Mouse (Mus musculus): Measurements from ENCODE around the gene Lrsam1. TPM values are rescaled to one million over a fixed set of nuclear protein-coding genes. Genes with fewer than 3 reads are reported as not detected.

Gene Lrsam1
- polyA plus RNA-seq, 1 experiment from 2014 or later = 4.3 TPM

GRCm38 (mm10) chr2:32974216-32974615, 12.8 kb upstream of the Lrsam1 start:
- Histone ChIP-seq H3K36me3 (ENCODE audit: control insufficient read depth, insufficient read depth) (peaks cover 25% of the 10 kb centered on the region), H3K4me2 (replicated peaks; ENCODE audit: low read depth) (no peak overlapping the region), H3K4me3 (ENCODE audit: low read depth, low read length) (no peak overlapping the region), H3K4me1 (replicated peaks; ENCODE audit: control insufficient read depth, insufficient read depth, low read length) (no peaks in the 10 kb centered on the region), H3K9ac (ENCODE audit: low read depth, low read length) (no peak overlapping the region), H3K9me3 (ENCODE audit: control insufficient read depth) (no peaks in the 10 kb centered on the region), H3K27me3 (replicated peaks; ENCODE audit: control insufficient read depth, insufficient read depth, low read length) (no peaks in the 10 kb centered on the region), H3K27ac (ENCODE audit: low read depth, low read length) (no peak overlapping the region)
- TF ChIP-seq CTCF (IDR thresholded peaks at IDR 0.05; ENCODE audit: low read depth) = no peak
- no peak for ATAC-seq
- WGBS = 88% methylated on average over 8 of the region's 8 CpGs

- no peak overlapping the region for H3K9ac ChIP-seq (ENCODE audit: low read depth, low read length)
- H3K4me1 ChIP-seq (replicated peaks; ENCODE audit: control insufficient read depth, insufficient read depth, low read length) = peaks cover 8% of the 10 kb centered on the region; the same call in 1 of the 2 replicates
- H3K4me3 ChIP-seq (ENCODE audit: low read depth, low read length) = no peak overlapping the region
- ATAC-seq = no peak
- peaks cover 20% of the 10 kb centered on the region for H3K36me3 ChIP-seq (ENCODE audit: control insufficient read depth, insufficient read depth)
- no peak overlapping the region for H3K27ac ChIP-seq (ENCODE audit: low read depth, low read length)
- TF ChIP-seq CTCF (IDR thresholded peaks at IDR 0.05; ENCODE audit: low read depth) = no peak
- no peaks in the 10 kb centered on the region for H3K27me3 ChIP-seq (replicated peaks; ENCODE audit: control insufficient read depth, insufficient read depth, low read length)
- 62% methylated on average over 9 of the region's 9 CpGs for WGBS
- H3K9me3 ChIP-seq (ENCODE audit: control insufficient read depth) = no peaks in the 10 kb centered on the region
- H3K4me2 ChIP-seq (replicated peaks; ENCODE audit: low read depth) = no peak overlapping the region
Measured at GRCm38 (mm10) chr2:32971235-32971634, 9.8 kb upstream of the Lrsam1 start.

DNA sequence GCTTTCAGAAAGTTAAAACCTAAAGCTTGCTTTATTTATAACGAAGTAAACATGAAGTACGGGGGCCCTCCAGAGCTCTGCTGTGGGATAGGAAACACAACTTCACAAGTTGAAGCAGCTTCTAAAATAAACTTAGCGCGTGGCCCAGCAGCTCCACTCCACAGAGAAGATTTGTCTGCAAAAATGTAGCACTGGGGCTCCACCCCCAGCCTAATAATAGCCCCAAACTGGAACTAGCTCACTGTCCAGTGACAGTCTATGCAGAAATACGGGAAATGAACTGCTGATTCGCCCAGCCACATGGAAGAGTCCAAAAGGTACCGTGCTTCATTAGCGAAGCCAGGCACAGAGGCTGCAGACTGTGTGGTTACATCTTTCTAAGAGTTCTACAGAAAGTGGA, 7.9 kb upstream of the Lrsam1 start:
- H3K9me3 ChIP-seq (ENCODE audit: control insufficient read depth) = no peaks in the 10 kb centered on the region
- no peak for ATAC-seq
- H3K36me3 ChIP-seq (ENCODE audit: control insufficient read depth, insufficient read depth) = peaks cover 19% of the 10 kb centered on the region
- no peaks in the 10 kb centered on the region for H3K27me3 ChIP-seq (replicated peaks; ENCODE audit: control insufficient read depth, insufficient read depth, low read length)
- H3K4me3 ChIP-seq (ENCODE audit: low read depth, low read length) = no peak overlapping the region
- H3K27ac ChIP-seq (ENCODE audit: low read depth, low read length) = no peak overlapping the region
- WGBS = 74% methylated on average over 8 of the region's 8 CpGs
- no peak overlapping the region for H3K4me2 ChIP-seq (replicated peaks; ENCODE audit: low read depth)
- H3K4me1 ChIP-seq (replicated peaks; ENCODE audit: control insufficient read depth, insufficient read depth, low read length) = peaks cover 8% of the 10 kb centered on the region; the same call in 1 of the 2 replicates
- no peak overlapping the region for H3K9ac ChIP-seq (ENCODE audit: low read depth, low read length)
- no peak for TF ChIP-seq CTCF (IDR thresholded peaks at IDR 0.05; ENCODE audit: low read depth)

DNA sequence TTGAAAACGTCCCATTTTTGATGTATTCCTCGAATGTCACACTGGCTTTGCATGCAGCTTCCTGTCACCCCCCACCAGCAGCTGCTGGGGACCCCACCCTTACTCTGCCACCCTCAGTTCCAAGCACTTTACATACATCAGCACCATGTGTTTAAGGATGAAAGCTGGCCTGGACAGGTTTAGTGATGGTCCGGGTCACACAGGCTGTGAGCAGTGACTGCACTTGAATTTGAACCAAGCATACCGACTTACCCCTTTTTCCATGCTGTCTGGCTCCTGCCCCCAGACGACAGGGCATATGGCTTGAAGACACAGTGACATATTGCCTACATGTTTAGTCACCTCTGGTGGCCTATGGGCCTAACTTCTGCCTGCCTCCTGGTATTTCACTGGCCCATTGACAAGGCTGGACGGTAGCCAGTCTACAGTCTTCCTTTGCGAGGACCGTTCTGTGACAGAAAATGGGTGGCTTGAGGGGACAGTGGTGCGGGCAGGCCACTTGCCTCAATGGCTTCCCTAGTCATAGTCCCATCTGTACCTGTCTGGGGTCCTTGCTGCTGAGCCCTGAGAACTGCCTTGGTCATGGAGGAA, 6.7 kb upstream of the Lrsam1 start:
- no peak for TF ChIP-seq CTCF (IDR thresholded peaks at IDR 0.05; ENCODE audit: low read depth)
- no peak overlapping the region for H3K9ac ChIP-seq (ENCODE audit: low read depth, low read length)
- no peaks in the 10 kb centered on the region for H3K9me3 ChIP-seq (ENCODE audit: control insufficient read depth)
- peaks cover 8% of the 10 kb centered on the region; the same call in 1 of the 2 replicates for H3K4me1 ChIP-seq (replicated peaks; ENCODE audit: control insufficient read depth, insufficient read depth, low read length)
- no peak overlapping the region for H3K4me2 ChIP-seq (replicated peaks; ENCODE audit: low read depth)
- 85% methylated on average over 9 of the region's 9 CpGs for WGBS
- H3K27ac ChIP-seq (ENCODE audit: low read depth, low read length) = no peak overlapping the region
- no peak for ATAC-seq
- H3K27me3 ChIP-seq (replicated peaks; ENCODE audit: control insufficient read depth, insufficient read depth, low read length) = no peaks in the 10 kb centered on the region
- no peak overlapping the region for H3K4me3 ChIP-seq (ENCODE audit: low read depth, low read length)
- H3K36me3 ChIP-seq (ENCODE audit: control insufficient read depth, insufficient read depth) = peaks cover 19% of the 10 kb centered on the region

GRCm38 (mm10) chr2:32966689-32967631, 5.5 kb upstream of the Lrsam1 start:
- peak; percentile 85 for TF ChIP-seq CTCF (IDR thresholded peaks at IDR 0.05; ENCODE audit: low read depth)
- Histone ChIP-seq H3K27ac (ENCODE audit: low read depth, low read length) (peak overlapping the region; percentile 97), H3K4me2 (replicated peaks; ENCODE audit: low read depth) (peak overlapping the region; percentile 94), H3K36me3 (ENCODE audit: control insufficient read depth, insufficient read depth) (peaks cover 20% of the 10 kb centered on the region), H3K27me3 (replicated peaks; ENCODE audit: control insufficient read depth, insufficient read depth, low read length) (no peaks in the 10 kb centered on the region), H3K4me3 (ENCODE audit: low read depth, low read length) (peak overlapping the region; percentile 51), H3K4me1 (replicated peaks; ENCODE audit: control insufficient read depth, insufficient read depth, low read length) (peaks cover 8% of the 10 kb centered on the region; the same call in 1 of the 2 replicates), H3K9ac (ENCODE audit: low read depth, low read length) (peak overlapping the region; percentile 78), H3K9me3 (ENCODE audit: control insufficient read depth) (no peaks in the 10 kb centered on the region)
- peak; percentile 85 for ATAC-seq
- under 1% methylated on average over 55 of the region's 55 CpGs for WGBS

DNA sequence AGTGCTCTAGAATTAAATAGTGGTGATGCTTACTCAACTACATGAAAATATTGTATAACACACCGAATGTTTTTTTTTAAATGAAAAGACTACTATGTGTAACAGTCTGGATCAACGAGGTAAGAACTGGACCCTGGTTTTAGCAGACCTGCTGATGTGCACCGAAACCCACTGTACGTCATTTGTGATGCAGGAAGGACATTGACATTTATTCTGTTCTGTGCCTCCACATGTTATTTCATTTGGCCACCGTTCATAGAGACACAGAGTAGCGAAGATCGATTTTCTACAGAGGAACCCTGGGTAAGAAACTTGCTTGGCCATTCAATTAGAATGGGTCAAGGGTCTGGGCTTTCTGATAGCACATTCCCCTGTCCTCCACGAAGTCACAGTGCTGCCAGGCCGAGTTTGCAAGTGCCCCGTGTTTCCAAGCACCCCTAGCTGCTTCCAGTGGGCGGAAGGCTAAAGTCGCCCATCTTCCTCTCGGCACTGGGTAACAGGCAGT, 4.8 kb upstream of the Lrsam1 start:
- Histone ChIP-seq H3K9me3 (ENCODE audit: control insufficient read depth) (no peaks in the 10 kb centered on the region), H3K27ac (ENCODE audit: low read depth, low read length) (peak overlapping the region; percentile 97), H3K9ac (ENCODE audit: low read depth, low read length) (peak overlapping the region; percentile 78), H3K27me3 (replicated peaks; ENCODE audit: control insufficient read depth, insufficient read depth, low read length) (no peaks in the 10 kb centered on the region), H3K36me3 (ENCODE audit: control insufficient read depth, insufficient read depth) (peaks cover 20% of the 10 kb centered on the region), H3K4me2 (replicated peaks; ENCODE audit: low read depth) (peak overlapping the region; percentile 94), H3K4me3 (ENCODE audit: low read depth, low read length) (peak overlapping the region; percentile 51), H3K4me1 (replicated peaks; ENCODE audit: control insufficient read depth, insufficient read depth, low read length) (peaks cover 8% of the 10 kb centered on the region)
- 8% methylated on average over 13 of the region's 13 CpGs for WGBS
- no peak for TF ChIP-seq CTCF (IDR thresholded peaks at IDR 0.05; ENCODE audit: low read depth)
- peak; percentile 10; the same call in 1 of the 2 replicates for ATAC-seq

Measured in intestine, postnatal 0 days (tissue).